Mouse (Mus musculus) left cerebral cortex, adult 8-10 months (tissue): ENCODE results near the gene Mydgf. TPM values are rescaled to one million over a fixed set of nuclear protein-coding genes. Genes with fewer than 3 reads are reported as not detected.
A peak's percentile ranks its signal among the peaks of the same experiment; 100 is the strongest.

ENCODE experiments used
- DNase-seq, 2 experiments: peaks; one replicate each; pipeline ENCODE4 v3.0.0; 2022; ENCODE audit warnings: low spot score in 2 of 2
- total RNA-seq, 4 experiments: library from RNA; stranded (reverse); gene quantifications; 2 replicates each; pipeline ENCODE4 v1.2.4; 2022

Mydgf gene
- total RNA-seq, 4 experiments from 2014 or later: 36.8 to 38.3 (median 37.5) TPM

DNA sequence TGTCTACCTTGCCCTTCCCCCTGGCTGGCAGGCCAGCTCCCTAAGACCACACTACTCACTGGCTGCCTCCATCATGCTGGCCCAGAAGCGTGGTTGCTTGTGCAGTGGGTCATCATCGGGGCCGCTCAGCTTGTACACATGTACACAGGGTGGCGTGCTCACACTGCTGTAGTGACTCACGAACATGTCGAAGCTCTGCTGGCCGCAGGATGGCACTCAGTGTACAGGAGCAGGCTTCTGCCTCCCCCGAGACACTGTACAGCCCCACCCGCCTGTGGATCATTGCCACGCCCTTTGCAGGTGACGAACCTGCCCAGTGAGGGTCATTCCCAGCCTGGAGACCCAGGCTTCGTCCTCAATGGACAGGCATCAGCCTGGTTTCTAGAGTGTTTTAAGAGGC lies 10.6 kb upstream of the Mydgf start:
- no peak for DNase-seq

- no peak for DNase-seq
These were observed 7.5 kb upstream of the Mydgf start for GRCm38 (mm10) chr17:56191266-56191665.

- no peak for DNase-seq
These were observed 1.8 kb upstream of the Mydgf start for GRCm38 (mm10) chr17:56185281-56186141.

GRCm38 (mm10) chr17:56182975-56183657 lies 604 bp downstream of the Mydgf start:
- DNase-seq: no peak

DNA sequence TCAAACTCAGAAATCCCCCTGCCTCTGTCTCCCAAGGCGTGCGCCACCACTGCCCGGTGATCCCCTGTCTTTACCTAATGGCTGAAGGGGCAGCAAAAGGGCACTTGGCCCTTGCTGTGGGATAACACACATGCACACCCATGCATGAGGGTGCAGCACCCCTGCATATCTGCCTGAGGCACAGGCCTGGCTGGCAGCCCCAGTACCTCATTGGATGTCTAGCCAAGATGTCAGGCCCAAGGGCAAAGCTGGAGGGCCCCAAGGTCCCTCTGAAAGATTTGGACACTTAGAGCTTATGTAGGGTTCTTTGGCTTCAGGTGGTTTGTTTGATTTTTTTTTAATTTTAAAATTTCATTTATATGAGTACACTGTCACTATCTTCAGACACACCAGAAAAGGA lies 8.3 kb downstream of the Mydgf start:
- no peak for DNase-seq

GRCm38 (mm10) chr17:56173401-56174046 lies 10.2 kb downstream of the Mydgf start:
- DNase-seq: no peak

DNA sequence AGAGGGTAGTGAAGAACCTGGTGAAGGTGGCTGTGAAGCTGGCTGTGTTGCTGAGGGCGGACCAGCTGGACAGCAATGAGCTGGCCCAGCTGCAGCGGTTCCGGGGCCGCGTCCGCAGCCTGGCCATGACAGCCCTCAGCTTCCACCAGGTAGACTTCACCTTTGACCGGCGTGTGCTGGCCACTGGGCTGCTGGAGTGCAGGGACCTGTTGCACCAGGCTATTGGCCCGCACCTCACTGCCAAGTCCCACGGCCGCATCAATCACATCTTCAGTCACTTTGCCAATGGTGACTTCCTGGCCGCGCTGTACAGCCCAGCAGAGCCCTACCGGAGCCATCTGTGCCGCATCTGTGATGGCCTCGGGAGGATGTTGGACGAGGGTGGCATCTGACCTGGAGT lies 11.8 kb downstream of the Mydgf start:
- no peak for DNase-seq

GRCm38 (mm10) chr17:56171456-56171855 lies 12.3 kb downstream of the Mydgf start:
- DNase-seq: no peak

- DNase-seq: no peak
These were observed 13.1 kb downstream of the Mydgf start for GRCm38 (mm10) chr17:56170636-56171035.

- no peak for DNase-seq
These were observed 13.9 kb downstream of the Mydgf start for GRCm38 (mm10) chr17:56169830-56170229.

GRCm38 (mm10) chr17:56165671-56166070 lies 18.0 kb downstream of the Mydgf start:
- DNase-seq: no peak

GRCm38 (mm10) chr17:56164510-56164909 lies 19.2 kb downstream of the Mydgf start:
- no peak for DNase-seq

DNA sequence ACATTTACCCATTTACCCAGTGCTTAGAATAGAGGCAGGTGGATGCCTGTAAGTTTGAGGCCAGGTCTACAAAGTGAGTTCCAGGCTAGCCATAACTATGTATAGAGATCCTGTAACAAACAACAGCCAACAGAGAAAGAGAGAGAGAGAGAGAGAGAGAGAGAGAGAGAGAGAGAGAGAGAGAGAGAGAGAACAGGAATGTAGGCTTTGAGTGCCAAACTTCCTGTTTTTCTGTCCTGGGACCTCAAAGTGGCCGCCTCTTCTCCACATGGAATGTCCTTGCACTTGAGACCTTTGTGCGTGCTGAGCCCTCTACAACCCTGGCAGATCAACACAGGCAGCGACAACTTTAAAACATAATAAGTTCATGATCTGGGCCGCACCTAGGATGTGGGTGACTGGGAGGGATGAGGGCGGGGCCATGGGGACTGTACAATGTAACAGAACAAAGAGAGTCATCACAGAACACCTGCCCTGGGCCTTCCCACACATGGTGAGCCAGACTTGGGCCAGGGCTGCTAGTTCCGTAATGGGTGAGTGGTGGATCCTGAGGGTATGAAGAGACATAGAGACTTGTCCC lies 20.1 kb downstream of the Mydgf start:
- DNase-seq: no peak

DNA sequence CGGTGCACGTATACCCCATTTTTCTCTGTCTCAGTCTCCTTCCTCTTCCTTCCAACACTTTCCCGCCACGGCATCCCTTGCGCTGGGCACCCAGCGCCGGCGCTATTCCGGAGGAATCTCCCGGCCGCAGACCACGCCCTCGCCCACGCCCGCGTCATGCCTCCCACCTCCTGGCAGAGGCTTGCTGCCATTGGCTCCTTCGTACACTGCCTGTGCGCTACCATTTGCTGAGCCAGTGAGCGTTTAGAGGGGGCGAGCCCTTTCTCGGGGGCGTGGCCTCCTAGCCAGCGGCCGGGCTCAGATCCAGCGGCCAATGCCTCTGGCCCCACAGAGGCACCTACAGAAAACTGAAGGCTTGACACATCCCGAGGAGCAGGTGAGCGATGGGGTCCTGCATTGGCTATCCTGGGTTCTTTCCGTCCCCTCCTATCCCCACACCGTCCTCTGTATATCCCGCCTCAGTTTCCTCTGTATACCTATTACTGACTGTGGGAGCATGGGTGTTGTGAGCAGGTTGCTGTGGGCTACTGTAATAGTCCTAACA lies 21.4 kb downstream of the Mydgf start, which contains the start of gene Tnfaip8l1:
Tnfaip8l1 (plus strand) TSS at position 247 of the 544 bp plus-strand sequence.
- DNase-seq: peak; percentile 82 to 97

DNA sequence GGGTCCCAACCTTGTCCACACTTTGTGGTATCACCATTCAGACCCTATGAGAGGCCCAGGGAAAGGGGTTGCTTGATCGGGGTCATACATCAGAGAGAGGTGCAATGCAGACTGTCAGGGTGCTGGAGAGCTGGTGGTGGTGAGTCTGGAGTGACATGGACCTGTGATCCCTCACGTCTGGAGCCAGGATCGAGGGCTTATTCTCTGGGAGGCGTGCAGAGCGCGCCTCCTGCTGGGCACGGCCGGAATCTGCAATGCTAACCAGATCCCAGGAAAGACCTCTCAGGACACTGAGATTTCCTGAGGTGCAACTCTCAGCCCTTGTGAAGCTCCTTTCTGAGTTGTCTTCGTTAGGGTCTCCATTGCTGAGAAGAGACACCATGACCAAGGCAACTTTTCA lies 24.0 kb downstream of the Mydgf start:
- peak in 1 of 2 experiments; percentile 67 for DNase-seq

DNA sequence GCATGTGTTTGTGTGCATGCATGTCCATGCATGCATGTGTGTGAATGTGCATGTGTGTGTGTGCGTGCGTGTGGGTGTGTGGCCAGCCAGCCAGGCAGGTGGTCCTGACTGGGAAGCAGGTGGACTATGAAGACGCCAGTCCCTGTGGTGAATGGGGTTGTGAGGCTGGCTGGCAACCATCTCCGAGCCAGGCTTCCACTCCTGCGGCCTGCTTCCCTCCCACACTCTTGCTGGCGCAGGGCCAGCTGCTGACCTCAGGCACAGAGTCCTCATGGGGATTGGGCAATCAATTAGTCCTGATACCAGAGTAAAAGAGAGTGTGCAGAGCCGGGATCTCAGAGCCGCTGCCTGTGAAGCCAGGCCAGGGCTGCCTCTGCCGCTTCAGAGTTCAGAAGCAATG lies 30.1 kb downstream of the Mydgf start:
- DNase-seq: no peak

DNA sequence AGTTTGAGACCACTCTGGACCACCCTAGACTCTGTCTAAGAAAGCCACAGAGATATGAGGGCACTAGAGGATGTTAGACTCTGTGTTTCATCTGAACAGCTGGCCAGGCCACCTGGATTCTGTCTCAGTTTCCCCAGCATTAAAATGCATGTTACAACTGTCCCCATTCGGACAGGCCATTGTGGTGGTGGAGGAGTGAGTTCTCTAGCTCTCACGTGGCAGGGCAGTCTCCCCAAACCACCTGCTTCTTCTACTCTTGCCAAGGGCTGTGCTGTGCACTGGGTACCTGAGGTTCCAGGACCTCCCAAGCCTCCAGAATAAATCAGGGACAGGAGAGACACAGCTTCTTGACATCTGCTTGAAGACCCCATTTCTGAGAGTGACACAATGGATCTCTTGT lies 33.8 kb downstream of the Mydgf start:
- DNase-seq: no peak

GRCm38 (mm10) chr17:56148790-56149618 lies 34.7 kb downstream of the Mydgf start:
- no peak for DNase-seq

GRCm38 (mm10) chr17:56148280-56148679 lies 35.4 kb downstream of the Mydgf start:
- DNase-seq: no peak

GRCm38 (mm10) chr17:56147420-56147819 lies 36.3 kb downstream of the Mydgf start:
- DNase-seq: no peak

- DNase-seq: no peak
These were observed 37.6 kb downstream of the Mydgf start for GRCm38 (mm10) chr17:56146131-56146530.
